Mouse (Mus musculus): Measurements from ENCODE around the gene Itpr1.

The Itpr1 gene

GRCm38 (mm10) chr6:108512994-108513393 lies 300.1 kb downstream of the Itpr1 start:
- no peak for DNase-seq (ENCODE audit: low spot score)

- DNase-seq (ENCODE audit: low spot score): no peak
Observed at GRCm38 (mm10) chr6:108516248-108516647, 303.4 kb downstream of the Itpr1 start.

- no peak for DNase-seq (ENCODE audit: low spot score)
Observed at GRCm38 (mm10) chr6:108517241-108517981, 304.5 kb downstream of the Itpr1 start.

GRCm38 (mm10) chr6:108517986-108518385 lies 305.1 kb downstream of the Itpr1 start:
- no peak for DNase-seq (ENCODE audit: low spot score)

- no peak for DNase-seq (ENCODE audit: low spot score)
Observed at GRCm38 (mm10) chr6:108518552-108518951, 305.7 kb downstream of the Itpr1 start.

- no peak for DNase-seq (ENCODE audit: low spot score)
Observed at GRCm38 (mm10) chr6:108519327-108519726, 306.4 kb downstream of the Itpr1 start.

GRCm38 (mm10) chr6:108523956-108524616 lies 311.2 kb downstream of the Itpr1 start:
- DNase-seq (ENCODE audit: low spot score): no peak

- no peak for DNase-seq (ENCODE audit: low spot score)
Observed at GRCm38 (mm10) chr6:108524617-108525010, 311.7 kb downstream of the Itpr1 start.

GRCm38 (mm10) chr6:108527560-108527959 lies 314.7 kb downstream of the Itpr1 start:
- DNase-seq (ENCODE audit: low spot score): peak; percentile 52

GRCm38 (mm10) chr6:108527993-108528392 lies 315.1 kb downstream of the Itpr1 start:
- peak; percentile 48 for DNase-seq (ENCODE audit: low spot score)

GRCm38 (mm10) chr6:108529150-108529549 lies 316.3 kb downstream of the Itpr1 start:
- DNase-seq (ENCODE audit: low spot score): no peak

- DNase-seq (ENCODE audit: low spot score): peak; percentile 42
Observed at GRCm38 (mm10) chr6:108530781-108531323, 318.0 kb downstream of the Itpr1 start.

- peak; percentile 78 for DNase-seq (ENCODE audit: low spot score)
Observed at GRCm38 (mm10) chr6:108531324-108532311, 318.7 kb downstream of the Itpr1 start.

- no peak for DNase-seq (ENCODE audit: low spot score)
Observed at GRCm38 (mm10) chr6:108532486-108533179, 319.7 kb downstream of the Itpr1 start.

- no peak for DNase-seq (ENCODE audit: low spot score)
Observed at GRCm38 (mm10) chr6:108534139-108534538, 321.2 kb downstream of the Itpr1 start.

GRCm38 (mm10) chr6:108534596-108534995 lies 321.7 kb downstream of the Itpr1 start:
- DNase-seq (ENCODE audit: low spot score): no peak

- DNase-seq (ENCODE audit: low spot score): no peak
Observed at GRCm38 (mm10) chr6:108535309-108535708, 322.4 kb downstream of the Itpr1 start.

- DNase-seq (ENCODE audit: low spot score): no peak
Observed at GRCm38 (mm10) chr6:108536546-108537317, 323.8 kb downstream of the Itpr1 start.

GRCm38 (mm10) chr6:108538406-108538805 lies 325.5 kb downstream of the Itpr1 start:
- DNase-seq (ENCODE audit: low spot score): no peak

- no peak for DNase-seq (ENCODE audit: low spot score)
Observed at GRCm38 (mm10) chr6:108540441-108540840, 327.5 kb downstream of the Itpr1 start.

- DNase-seq (ENCODE audit: low spot score): no peak
Observed at GRCm38 (mm10) chr6:108544917-108545316, 332.0 kb downstream of the Itpr1 start.
